Mouse (Mus musculus): ENCODE measurements around the gene Tyrobp.

Tyrobp gene

DNA sequence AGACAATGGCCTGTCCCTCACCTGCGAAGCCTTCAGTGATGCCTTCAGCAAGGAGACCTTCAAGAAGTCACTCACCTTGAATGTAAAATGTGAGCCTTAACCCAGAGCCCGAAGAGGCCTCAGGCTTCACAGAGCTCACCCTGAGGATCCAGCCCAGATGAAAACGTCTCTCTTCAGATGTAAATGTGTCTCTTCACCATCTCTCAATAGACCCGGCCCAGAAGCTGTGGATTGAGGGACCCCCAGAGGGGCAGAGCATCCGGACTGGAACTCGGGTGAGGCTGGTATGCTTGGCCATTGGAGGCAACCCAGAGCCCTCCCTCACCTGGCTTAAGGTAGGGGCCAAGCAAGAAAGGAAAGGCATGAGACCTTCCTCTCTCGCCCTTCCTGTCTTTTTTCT, 50.0 kb downstream of the Tyrobp start:
- DNase-seq (ENCODE audit: low spot score in 2 of 2): no peak

DNA sequence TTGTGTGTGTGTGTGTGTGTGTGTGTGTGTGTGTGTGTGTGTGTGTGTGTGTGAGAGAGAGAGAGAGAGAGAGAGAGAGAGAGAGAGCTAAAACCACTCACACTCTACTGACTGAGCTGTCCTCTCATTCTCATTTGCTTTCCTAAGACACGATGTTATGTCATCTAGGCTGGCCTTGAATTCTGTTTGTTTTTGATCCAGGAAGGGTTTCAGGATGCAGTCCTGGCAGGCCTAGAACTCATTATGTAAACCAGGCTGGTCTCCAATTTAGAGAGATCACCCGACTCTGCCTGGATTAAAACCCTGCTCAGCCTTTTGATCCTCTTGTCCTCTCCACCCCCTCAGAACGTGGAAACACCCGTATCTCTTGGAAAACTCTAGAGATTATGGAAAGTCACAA, 50.4 kb downstream of the Tyrobp start:
- DNase-seq (ENCODE audit: low spot score in 2 of 2): no peak

DNA sequence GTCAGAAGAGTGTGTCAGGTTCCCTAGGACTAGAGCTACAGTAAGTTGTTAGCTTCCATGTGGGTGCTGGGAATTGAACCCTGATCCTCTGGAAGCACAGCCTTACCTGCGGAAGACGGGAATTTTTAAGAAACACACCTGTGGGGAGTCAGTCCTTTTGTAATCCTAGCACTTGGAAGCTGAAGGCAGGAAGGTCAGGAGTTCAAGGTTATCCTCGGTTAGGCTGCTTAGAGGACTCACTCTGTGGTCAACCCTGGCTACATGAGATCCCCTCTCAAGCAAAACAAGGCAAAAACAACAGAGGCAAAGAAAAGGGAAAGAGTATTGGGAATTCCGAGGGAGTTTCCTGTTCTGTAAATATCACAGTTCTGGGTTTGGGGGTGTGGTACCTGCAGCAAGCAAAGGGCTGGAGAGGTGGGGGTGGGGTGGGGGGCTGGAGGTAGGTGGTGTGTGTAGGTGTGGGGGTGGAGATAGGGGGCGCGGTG, 51.3 kb downstream of the Tyrobp start:
- DNase-seq (ENCODE audit: low spot score in 2 of 2): no peak
